Mouse (Mus musculus) frontal cortex, postnatal 36 days (tissue): ENCODE results near the gene Pde7b.

Experiments used
- DNase-seq, 2 experiments: peaks; one replicate each; pipeline ENCODE4 v3.0.0; 2022; ENCODE audit warnings: low spot score in 2 of 2

Pde7b gene

GRCm38 (mm10) chr10:20495051-20495450 lies 229.8 kb downstream of the Pde7b start:
- no peak for DNase-seq

DNA sequence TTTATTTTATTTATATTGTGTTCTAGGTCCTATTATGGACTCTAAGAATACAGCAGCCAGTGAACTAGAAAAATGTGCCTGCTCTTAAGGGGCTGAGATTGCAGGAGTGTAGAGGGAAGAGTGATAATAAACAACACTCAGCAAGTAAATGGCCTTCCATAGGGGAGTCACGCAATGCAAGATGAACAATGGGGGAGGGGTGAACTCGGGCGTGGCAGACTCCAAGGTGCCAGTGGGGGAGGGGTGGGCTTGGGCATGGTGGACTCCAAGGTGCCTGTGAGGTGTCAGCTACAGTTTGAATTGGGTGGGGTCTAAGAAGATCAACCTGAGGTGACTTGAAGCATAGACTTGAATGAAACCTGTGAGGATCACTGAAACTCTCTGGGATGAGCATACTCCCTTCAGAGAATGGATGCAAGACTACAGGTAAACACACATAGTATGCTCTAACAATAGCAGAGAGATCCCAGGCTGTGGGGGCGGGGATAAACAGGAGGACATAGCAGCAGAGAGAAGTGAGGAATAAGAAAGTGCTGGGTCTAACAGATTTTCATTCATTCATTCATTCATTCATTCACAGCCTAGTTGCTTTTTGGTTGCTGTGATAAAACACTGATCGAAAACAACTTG lies 230.9 kb downstream of the Pde7b start:
- DNase-seq: no peak

DNA sequence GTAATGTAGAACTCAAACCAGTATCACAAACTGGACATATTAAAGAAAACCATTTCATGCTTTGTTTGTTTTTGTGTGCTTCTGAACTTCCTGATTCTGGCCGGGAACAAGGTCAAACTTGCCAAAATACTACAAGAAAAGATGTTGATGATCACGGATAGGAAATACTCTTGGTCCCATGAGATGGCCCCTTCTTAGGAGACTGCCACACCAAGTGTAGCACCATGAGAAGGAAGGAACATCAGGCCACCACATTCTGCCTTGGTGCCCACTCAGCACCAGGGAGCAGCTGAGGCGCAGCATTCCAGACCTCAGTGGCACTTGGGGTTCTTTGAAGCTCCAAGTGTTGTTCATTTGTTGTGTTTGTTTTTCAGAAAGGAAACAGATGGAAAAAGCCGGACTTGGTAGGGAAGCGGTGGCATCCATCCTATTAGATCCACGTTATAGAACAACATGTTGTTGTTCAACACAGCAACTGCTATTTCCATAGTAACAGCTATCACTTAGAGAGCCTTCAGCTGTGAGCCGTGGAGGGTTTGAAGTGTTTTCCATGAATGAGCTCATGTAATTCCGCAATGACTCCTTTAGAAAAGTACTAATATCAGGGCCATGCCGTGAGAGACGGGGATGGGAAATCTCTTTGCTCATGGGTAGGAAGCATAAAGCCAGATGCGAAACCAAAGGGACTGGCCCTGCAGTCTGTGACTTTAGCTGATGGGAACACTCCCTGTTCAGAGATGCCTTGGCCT lies 232.5 kb downstream of the Pde7b start:
- DNase-seq: no peak

DNA sequence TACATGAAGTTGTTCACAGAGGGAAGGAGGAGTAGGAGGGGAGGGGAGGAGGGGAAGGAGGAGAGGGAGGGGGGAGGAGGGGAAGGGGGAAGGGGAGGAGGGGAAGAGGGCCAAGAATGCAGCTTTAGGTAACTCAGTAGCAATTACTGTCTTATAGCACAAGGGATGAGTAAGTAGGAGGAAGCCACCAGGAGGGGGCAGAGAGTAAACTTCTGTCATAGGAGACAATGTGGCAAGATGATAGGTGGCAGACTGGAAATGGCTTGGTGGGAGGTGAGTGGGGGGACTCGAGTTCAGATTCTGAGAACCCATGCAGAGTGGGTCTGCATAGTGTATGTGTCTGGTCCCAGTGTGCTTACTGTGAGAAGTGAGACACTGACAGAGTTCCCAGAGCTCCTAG lies 234.1 kb downstream of the Pde7b start:
- DNase-seq: no peak

GRCm38 (mm10) chr10:20490281-20490680 lies 234.6 kb downstream of the Pde7b start:
- no peak for DNase-seq

GRCm38 (mm10) chr10:20486461-20487253 lies 238.2 kb downstream of the Pde7b start:
- no peak for DNase-seq

DNA sequence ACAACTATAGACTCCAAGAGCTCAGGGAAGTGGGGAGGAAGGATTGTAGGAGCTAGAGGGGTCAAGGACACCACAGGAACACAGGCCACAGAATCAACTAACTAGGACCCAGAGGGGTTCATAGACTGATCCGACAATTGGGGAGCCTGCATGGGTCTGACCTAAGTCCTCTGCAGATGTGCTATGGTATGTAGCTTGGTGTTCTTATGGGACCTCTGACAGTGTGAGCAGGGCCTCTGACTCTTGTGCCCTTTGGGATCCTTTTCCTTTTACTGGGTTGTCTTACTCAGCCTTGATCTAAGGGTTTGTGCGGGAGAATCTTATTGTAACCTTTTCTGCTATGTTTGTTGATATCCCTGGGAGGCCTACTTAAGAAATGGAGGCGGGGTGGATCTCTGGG lies 239.1 kb downstream of the Pde7b start:
- no peak for DNase-seq

- DNase-seq: no peak
Observed at GRCm38 (mm10) chr10:20479481-20479880, 245.4 kb downstream of the Pde7b start.

DNA sequence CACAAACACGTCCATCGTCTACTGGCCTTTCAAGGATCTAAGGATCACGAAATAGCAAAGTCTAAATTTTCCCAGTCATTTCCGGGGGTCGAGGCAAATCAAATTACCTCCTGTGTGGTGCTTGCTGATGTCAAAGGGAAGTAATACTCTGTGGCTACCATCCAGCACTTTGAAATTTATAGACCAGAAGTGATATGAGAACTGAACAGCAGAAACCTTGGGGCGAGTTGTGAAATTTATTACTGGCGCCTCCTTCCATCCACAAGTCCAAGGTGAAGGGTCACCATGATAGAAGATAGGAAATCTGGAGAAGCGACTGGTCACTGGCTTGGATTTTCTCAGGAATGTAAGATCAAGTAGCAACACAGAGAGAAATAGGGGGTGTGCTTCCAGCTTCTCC lies 246.4 kb downstream of the Pde7b start:
- no peak for DNase-seq

DNA sequence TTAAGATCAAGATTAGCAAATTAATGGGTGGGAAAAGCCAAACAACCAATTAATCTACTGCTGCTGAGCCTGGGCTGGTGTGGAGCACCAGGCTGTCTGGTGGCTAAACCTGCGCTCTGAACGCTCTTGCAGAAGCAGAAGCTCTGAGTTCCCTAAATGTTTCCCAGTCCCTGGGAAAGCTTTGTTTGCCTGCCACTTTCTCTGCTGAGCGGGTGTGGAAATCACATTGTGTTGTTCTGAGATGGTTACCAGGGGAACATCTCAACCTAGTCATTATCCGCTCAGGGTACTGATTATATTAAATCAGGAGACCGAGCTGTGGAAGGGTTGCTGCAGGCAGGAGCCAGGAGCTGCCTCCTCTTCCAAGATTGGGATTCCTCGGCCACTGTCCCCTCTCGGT lies 250.0 kb downstream of the Pde7b start:
- peak in 1 of 2 experiments; percentile 19 for DNase-seq

- no peak for DNase-seq
Observed at GRCm38 (mm10) chr10:20474036-20474435, 250.8 kb downstream of the Pde7b start.

GRCm38 (mm10) chr10:20473505-20473904 lies 251.4 kb downstream of the Pde7b start:
- no peak for DNase-seq

DNA sequence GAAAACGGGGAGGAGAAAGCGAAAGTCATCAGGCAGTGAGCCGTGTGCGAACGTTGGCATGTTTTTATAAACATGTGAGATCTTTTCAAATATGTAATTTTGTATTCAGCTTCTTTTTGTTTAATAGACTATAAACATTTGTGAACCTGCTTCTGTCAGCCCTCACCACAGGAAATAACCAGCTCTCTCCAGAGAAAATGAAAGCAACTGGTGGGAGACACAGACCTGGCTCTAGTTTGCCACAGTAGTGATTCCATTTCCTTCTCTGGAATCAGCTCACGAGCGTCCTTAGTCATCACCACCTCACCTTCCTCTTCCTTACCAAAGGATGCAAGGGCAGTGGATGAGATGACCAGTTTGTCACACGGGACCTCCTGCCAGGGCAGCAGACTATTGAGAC lies 252.9 kb downstream of the Pde7b start:
- no peak for DNase-seq

GRCm38 (mm10) chr10:20464631-20465030 lies 260.2 kb downstream of the Pde7b start:
- no peak for DNase-seq

GRCm38 (mm10) chr10:20463941-20464340 lies 260.9 kb downstream of the Pde7b start:
- DNase-seq: no peak

GRCm38 (mm10) chr10:20462596-20462995 lies 262.3 kb downstream of the Pde7b start:
- no peak for DNase-seq

GRCm38 (mm10) chr10:20459657-20460350 lies 265.1 kb downstream of the Pde7b start:
- no peak for DNase-seq

- no peak for DNase-seq
Observed at GRCm38 (mm10) chr10:20459160-20459559, 265.7 kb downstream of the Pde7b start.

- DNase-seq: no peak
Observed at GRCm38 (mm10) chr10:20454387-20455065, 270.4 kb downstream of the Pde7b start.

DNA sequence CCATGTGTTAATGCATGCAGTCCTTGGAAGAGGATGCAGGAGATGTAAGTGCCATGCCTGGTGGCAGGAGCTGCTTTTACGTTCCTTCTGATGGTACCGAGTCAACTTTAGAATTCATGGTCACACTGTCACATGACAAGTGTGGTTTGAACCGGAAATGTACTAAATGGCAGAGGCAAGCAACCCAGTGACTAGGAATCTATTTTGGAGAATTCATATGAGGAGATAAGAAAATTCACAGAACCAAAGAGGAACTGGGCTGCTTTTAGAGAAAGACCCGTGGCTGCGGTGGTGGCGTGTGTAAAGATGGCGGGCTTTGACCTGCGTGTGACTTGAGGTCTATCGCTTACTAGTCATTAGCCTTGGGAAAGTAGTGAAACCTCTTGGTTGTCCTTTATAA lies 287.4 kb downstream of the Pde7b start:
- no peak for DNase-seq

- no peak for DNase-seq
Observed at GRCm38 (mm10) chr10:20437021-20437420, 287.9 kb downstream of the Pde7b start.

- no peak for DNase-seq
Observed at GRCm38 (mm10) chr10:20435913-20436312, 289.0 kb downstream of the Pde7b start.
